Mouse (Mus musculus) MEL (cell line): ENCODE results near the gene Tubgcp6. TPM values are rescaled to one million over a fixed set of nuclear protein-coding genes. Genes with fewer than 3 reads are reported as not detected.

Experiments used
- DNase-seq: peaks from one replicate; pipeline ENCODE4 v3.0.0; 2011; ENCODE audit warnings: low read depth, low spot score
- H3K27ac ChIP-seq: 2 replicates; pipeline ENCODE4 v1.5.1; 2012; ENCODE audit warnings: low read depth, mild to moderate bottlenecking, control low read depth, low read length, moderate library complexity; ENCODE audit not compliant: control insufficient read depth
- H3K27me3 ChIP-seq, 2 experiments: fragments of 150-350 bp in 1 of 2; sonication (generic) in 1 of 2; 2 replicates each; pipeline ENCODE4 v1.6.1; 2012; ENCODE audit warnings: low read length in 2 of 2, mild to moderate bottlenecking in 2 of 2, improper control_type of control experiment in 1 of 2, moderate library complexity in 1 of 2; ENCODE audit not compliant: insufficient read depth in 2 of 2, control insufficient read depth in 1 of 2
- H3K36me3 ChIP-seq, 2 experiments: 2 replicates each; pipeline ENCODE4 v1.6.1; 2012 to 2014; ENCODE audit warnings: low read length in 2 of 2, improper control_type of control experiment in 1 of 2, inconsistent platforms in 1 of 2, mild to moderate bottlenecking in 1 of 2; ENCODE audit not compliant: insufficient read depth in 2 of 2, control insufficient read depth in 1 of 2
- H3K4me1 ChIP-seq, 2 experiments: fragments of 150-350 bp in 1 of 2; sonication (generic) in 1 of 2; 2 replicates each; pipeline ENCODE4 v1.6.1; 2012; ENCODE audit warnings: low read length in 2 of 2, improper control_type of control experiment in 1 of 2, mild to moderate bottlenecking in 1 of 2; ENCODE audit not compliant: insufficient read depth in 2 of 2, control insufficient read depth in 1 of 2
- H3K4me3 ChIP-seq, 2 experiments: fragments of 150-350 bp in 1 of 2; sonication (generic) in 1 of 2; 2 replicates each; pipeline ENCODE4 v1.5.1; 2012; ENCODE audit warnings: low read depth in 2 of 2, low read length in 2 of 2, mild to moderate bottlenecking in 2 of 2, moderate library complexity in 2 of 2, control low read depth in 1 of 2, improper control_type of control experiment in 1 of 2; ENCODE audit not compliant: control insufficient read depth in 1 of 2, insufficient read depth in 1 of 2
- H3K79me2 ChIP-seq: 2 replicates; pipeline ENCODE4 v1.6.1; 2012; ENCODE audit warnings: mild to moderate bottlenecking, low read length, moderate library complexity; ENCODE audit not compliant: control insufficient read depth, poor library complexity, insufficient read depth
- H3K9ac ChIP-seq: 2 replicates; pipeline ENCODE4 v1.6.1; 2012; ENCODE audit warnings: low read depth, mild to moderate bottlenecking, control low read depth, low read length, moderate library complexity; ENCODE audit not compliant: control insufficient read depth, poor library complexity, severe bottlenecking
- H3K9me3 ChIP-seq: fragments of 150-350 bp; sonication (generic); replicated peaks from 2 replicates; pipeline ENCODE4 v1.6.1; 2012; ENCODE audit warnings: mild to moderate bottlenecking, low read length, improper control_type of control experiment, moderate library complexity; ENCODE audit not compliant: insufficient read depth
- BHLHE40 ChIP-seq: IDR thresholded peaks from 2 replicates; pipeline ENCODE4 v1.6.1; 2012; ENCODE audit warnings: low read depth, mild to moderate bottlenecking, inconsistent platforms, low read length, improper control_type of control experiment, borderline replicate concordance
- CHD1 ChIP-seq: IDR thresholded peaks from 2 replicates; pipeline ENCODE4 v1.6.1; 2012; ENCODE audit warnings: low read depth, mild to moderate bottlenecking, inconsistent platforms, low read length, improper control_type of control experiment
- CHD2 ChIP-seq: IDR thresholded peaks from 2 replicates; pipeline ENCODE4 v1.6.1; 2011; ENCODE audit warnings: low read length, improper control_type of control experiment
- CTCF ChIP-seq, 3 experiments: IDR thresholded peaks in 2 of 3; conservative IDR thresholded peaks in 1 of 3; 2 replicates each; pipeline ENCODE4 v1.5.1; 2011 to 2012; ENCODE audit warnings: low read length in 3 of 3, low read depth in 2 of 3, mild to moderate bottlenecking in 2 of 3, improper control_type of control experiment in 1 of 3, inconsistent platforms in 1 of 3, mixed read lengths in 1 of 3, moderate library complexity in 1 of 3; ENCODE audit not compliant: control insufficient read depth in 1 of 3, insufficient read depth in 1 of 3, poor library complexity in 1 of 3, severe bottlenecking in 1 of 3
- E2F4 ChIP-seq: IDR thresholded peaks from 2 replicates; pipeline ENCODE4 v1.6.1; 2011; ENCODE audit warnings: low read depth, low read length, improper control_type of control experiment, borderline replicate concordance
- ELF1 ChIP-seq: IDR thresholded peaks from 2 replicates; pipeline ENCODE4 v1.6.1; 2014; ENCODE audit warnings: low read depth, mild to moderate bottlenecking, inconsistent platforms, low read length, improper control_type of control experiment, moderate library complexity
- EP300 ChIP-seq, 2 experiments: IDR thresholded peaks; 2 replicates each; pipeline ENCODE4 v1.6.1; 2011; ENCODE audit warnings: improper control_type of control experiment in 2 of 2, low read length in 2 of 2, low read depth in 1 of 2, mild to moderate bottlenecking in 1 of 2
- ETS1 ChIP-seq: IDR thresholded peaks from 2 replicates; pipeline ENCODE4 v1.6.1; 2012; ENCODE audit warnings: low read depth, mild to moderate bottlenecking, inconsistent platforms, low read length, improper control_type of control experiment, moderate library complexity
- GABPA ChIP-seq: IDR thresholded peaks from 2 replicates; pipeline ENCODE4 v1.6.1; 2012; ENCODE audit warnings: low read depth, mild to moderate bottlenecking, inconsistent platforms, low read length, improper control_type of control experiment, moderate library complexity
- JUND ChIP-seq: IDR thresholded peaks from 2 replicates; pipeline ENCODE4 v1.6.1; 2011; ENCODE audit warnings: low read depth, mild to moderate bottlenecking, improper control_type of control experiment, low read length
- KAT2A ChIP-seq: conservative IDR thresholded peaks from 2 replicates; pipeline ENCODE4 v1.6.1; 2012; ENCODE audit warnings: low read depth, low read length, improper control_type of control experiment, inconsistent platforms
- MAX ChIP-seq: IDR thresholded peaks from 2 replicates; pipeline ENCODE4 v1.6.1; 2011; ENCODE audit warnings: low read length, improper control_type of control experiment
- MAZ ChIP-seq: IDR thresholded peaks from 2 replicates; pipeline ENCODE4 v1.6.1; 2012; ENCODE audit warnings: low read depth, mild to moderate bottlenecking, inconsistent platforms, low read length, improper control_type of control experiment
- MEF2A ChIP-seq: IDR thresholded peaks from 2 replicates; pipeline ENCODE4 v1.6.1; 2014; ENCODE audit warnings: low read depth, mild to moderate bottlenecking, inconsistent platforms, low read length, improper control_type of control experiment; ENCODE audit not compliant: poor library complexity, insufficient replicate concordance, severe bottlenecking; ENCODE audit errors: extremely low read depth
- MXI1 ChIP-seq: IDR thresholded peaks from 2 replicates; pipeline ENCODE4 v1.6.1; 2011; ENCODE audit warnings: mild to moderate bottlenecking, low read depth, low read length, improper control_type of control experiment
- MYB ChIP-seq: IDR thresholded peaks from 2 replicates; pipeline ENCODE4 v1.6.1; 2011; ENCODE audit warnings: mild to moderate bottlenecking, low read depth, low read length, improper control_type of control experiment
- MYC ChIP-seq: IDR thresholded peaks from 2 replicates; pipeline ENCODE4 v1.6.1; 2011; ENCODE audit warnings: low read depth, mild to moderate bottlenecking, low read length, improper control_type of control experiment, moderate library complexity
- NELFE ChIP-seq: IDR thresholded peaks from 2 replicates; pipeline ENCODE4 v1.6.1; 2011; ENCODE audit warnings: low read depth, low read length, improper control_type of control experiment
- NRF1 ChIP-seq: IDR thresholded peaks from 2 replicates; pipeline ENCODE4 v1.6.1; 2014; ENCODE audit warnings: low read depth, mild to moderate bottlenecking, inconsistent platforms, low read length, improper control_type of control experiment, moderate library complexity; ENCODE audit not compliant: poor library complexity, insufficient read depth, severe bottlenecking
- POLR2A ChIP-seq, 2 experiments: IDR thresholded peaks; 2 replicates each; pipeline ENCODE4 v1.6.1; 2011 to 2012; ENCODE audit warnings: low read length in 2 of 2, mild to moderate bottlenecking in 2 of 2, control low read depth in 1 of 2, improper control_type of control experiment in 1 of 2, low read depth in 1 of 2, moderate library complexity in 1 of 2; ENCODE audit not compliant: control insufficient read depth in 1 of 2, insufficient read depth in 1 of 2, poor library complexity in 1 of 2
- POLR2AphosphoS2 ChIP-seq: IDR thresholded peaks from 2 replicates; pipeline ENCODE4 v1.6.1; 2011; ENCODE audit warnings: low read length, improper control_type of control experiment
- POLR2AphosphoS5 ChIP-seq: IDR thresholded peaks from 2 replicates; pipeline ENCODE4 v1.6.1; 2012; ENCODE audit warnings: low read depth, borderline replicate concordance, mild to moderate bottlenecking, inconsistent platforms, low read length, moderate library complexity, mixed read lengths
- RAD21 ChIP-seq: IDR thresholded peaks from 2 replicates; pipeline ENCODE4 v1.6.1; 2011; ENCODE audit warnings: mild to moderate bottlenecking, low read depth, low read length, improper control_type of control experiment
- RCOR1 ChIP-seq: IDR thresholded peaks from 2 replicates; pipeline ENCODE4 v1.6.1; 2012; ENCODE audit warnings: low read depth, mild to moderate bottlenecking, inconsistent platforms, low read length, improper control_type of control experiment
- SIN3A ChIP-seq: IDR thresholded peaks from 2 replicates; pipeline ENCODE4 v1.6.1; 2012; ENCODE audit warnings: low read length, improper control_type of control experiment, inconsistent platforms
- SMC3 ChIP-seq: IDR thresholded peaks from 2 replicates; pipeline ENCODE4 v1.6.1; 2011; ENCODE audit warnings: low read depth, low read length, improper control_type of control experiment
- TAL1 ChIP-seq: IDR thresholded peaks from 2 replicates; pipeline ENCODE4 v1.6.1; 2012; ENCODE audit warnings: mild to moderate bottlenecking, inconsistent platforms, low read length, moderate library complexity, mixed read lengths
- TBP ChIP-seq: IDR thresholded peaks from 2 replicates; pipeline ENCODE4 v1.8.0; 2011; ENCODE audit warnings: low read depth, low read length, improper control_type of control experiment
- TCF12 ChIP-seq: IDR thresholded peaks from 2 replicates; pipeline ENCODE4 v1.6.1; 2014; ENCODE audit warnings: low read depth, mild to moderate bottlenecking, inconsistent platforms, low read length, improper control_type of control experiment, moderate library complexity
- UBTF ChIP-seq: IDR thresholded peaks from 2 replicates; pipeline ENCODE4 v1.6.1; 2012; ENCODE audit warnings: low read depth, mild to moderate bottlenecking, inconsistent platforms, low read length, improper control_type of control experiment, moderate library complexity, borderline replicate concordance; ENCODE audit not compliant: insufficient read depth
- USF2 ChIP-seq, 2 experiments: IDR thresholded peaks; 2 replicates each; pipeline ENCODE4 v1.6.1; 2011 to 2012; ENCODE audit warnings: improper control_type of control experiment in 2 of 2, low read length in 2 of 2, borderline replicate concordance in 1 of 2, inconsistent platforms in 1 of 2, low read depth in 1 of 2, mild to moderate bottlenecking in 1 of 2; ENCODE audit not compliant: insufficient read depth in 1 of 2
- ZC3H11A ChIP-seq: IDR thresholded peaks from 2 replicates; pipeline ENCODE4 v1.6.1; 2012; ENCODE audit warnings: low read depth, mild to moderate bottlenecking, inconsistent platforms, low read length, improper control_type of control experiment
- ZKSCAN1 ChIP-seq: IDR thresholded peaks from 2 replicates; pipeline ENCODE4 v1.6.1; 2012; ENCODE audit warnings: low read depth, mild to moderate bottlenecking, inconsistent platforms, low read length, improper control_type of control experiment, moderate library complexity
- ZMIZ1 ChIP-seq: IDR thresholded peaks from 2 replicates; pipeline ENCODE4 v1.6.1; 2012; ENCODE audit warnings: low read depth, mild to moderate bottlenecking, inconsistent platforms, low read length, improper control_type of control experiment, moderate library complexity
- ZNF384 ChIP-seq: IDR thresholded peaks from 2 replicates; pipeline ENCODE4 v1.6.1; 2012; ENCODE audit warnings: low read depth, mild to moderate bottlenecking, inconsistent platforms, low read length, improper control_type of control experiment
- polyA plus RNA-seq, 2 experiments: library from polyadenylated mRNA; stranded (reverse) in 1 of 2; unstranded in 1 of 2; fragments of >175 nt in 1 of 2; fragments of >200 nt in 1 of 2; gene quantifications; 2 replicates each; pipeline versions ENCODE4 v1.2.1 to v1.2.4; 2012; ENCODE audit warnings: low replicate concordance in 2 of 2, low read depth in 1 of 2; ENCODE audit not compliant: insufficient read length in 2 of 2, insufficient read depth in 1 of 2, missing spikeins in 1 of 2
- total RNA-seq: library from RNA; depleted of rRNA; stranded (reverse); fragments of 300-350 nt; gene quantifications from 2 replicates; pipeline ENCODE4 v1.2.3, GENCODE M21; 2012; rRNA removed

Gene Tubgcp6
- total RNA-seq (14.4 and 17.5 TPM in 2 replicates), polyA plus RNA-seq (10 to 100 TPM in 1 of 2 experiments, not detected in 1; 25.3 TPM)

GRCm38 (mm10) chr15:89122649-89123366 lies at the start of gene Tubgcp6:
Gene Tubgcp6 (minus strand): TSS chr15:89123112.
- Histone ChIP-seq H3K79me2 (peaks cover 35% of the 10 kb centered on the region), H3K9ac (peak within 1 kb of the TSS; percentile 88), H3K27ac (peak within 1 kb of the TSS; percentile 6), H3K27me3 (no peaks in the 10 kb centered on the region), H3K9me3 (no peaks in the 10 kb centered on the region), H3K4me3 (peak within 1 kb of the TSS; percentile 61 to 87), H3K4me1 (peaks cover 0 to 18% of the 10 kb centered on the region in 2 experiments; a peak in 3 of 4 replicates), H3K36me3 (peaks cover 0 to 14% of the 10 kb centered on the region in 2 experiments; a peak in 3 of 4 replicates)
- DNase-seq, result peak; percentile 93
- TF ChIP-seq CHD1, result no peak
- TF ChIP-seq RAD21, result no peak
- TF ChIP-seq POLR2AphosphoS2, result peak; percentile 98
- no peak for TF ChIP-seq ZC3H11A
- peak; percentile 57; the same call in 1 of the 2 replicates for TF ChIP-seq ELF1
- 0 out of 2 replicates have a peak, but pooled peaks have one; percentile 39 for TF ChIP-seq TCF12
- no peak for TF ChIP-seq ZNF384
- TF ChIP-seq ETS1, result no peak; the same call in 1 of the 2 replicates
- TF ChIP-seq GABPA, result no peak
- no peak for TF ChIP-seq MYB
- TF ChIP-seq SIN3A, result peak; percentile 97
- TF ChIP-seq EP300 (IDR thresholded peaks at IDR 0.05; ENCODE audit: low read depth in 1 of 2, low read length in 2 of 2), result no peak
- peak; percentile 29; the same call in 1 of the 2 replicates for TF ChIP-seq MAZ
- TF ChIP-seq NELFE, result peak; percentile 75
- TF ChIP-seq MYC, result no peak
- no peak for TF ChIP-seq UBTF
- TF ChIP-seq JUND, result no peak
- no peak for TF ChIP-seq TAL1
- no peak for TF ChIP-seq CHD2
- TF ChIP-seq CTCF (IDR thresholded peaks at IDR 0.05 in 2 of 3, conservative IDR thresholded peaks at IDR 0.05 in 1 of 3; ENCODE audit: control insufficient read depth in 1 of 3, insufficient read depth in 1 of 3, low read depth in 2 of 3, low read length in 3 of 3, poor library complexity in 1 of 3, severe bottlenecking in 1 of 3), result no peak
- TF ChIP-seq USF2 (IDR thresholded peaks at IDR 0.05; ENCODE audit: borderline replicate concordance in 1 of 2, insufficient read depth in 1 of 2, low read depth in 1 of 2, low read length in 2 of 2), result no peak
- TF ChIP-seq MAX, result 0 out of 2 replicates have a peak, but pooled peaks have one; percentile 47
- no peak for TF ChIP-seq NRF1
- no peak; the same call in 1 of the 2 replicates for TF ChIP-seq KAT2A
- peak; percentile 73; the same call in 1 of the 2 replicates for TF ChIP-seq ZMIZ1
- no peak for TF ChIP-seq MEF2A
- no peak for TF ChIP-seq POLR2AphosphoS5
- peak; percentile 82 for TF ChIP-seq TBP
- peak; percentile 91 to 93 for TF ChIP-seq POLR2A (IDR thresholded peaks at IDR 0.05; ENCODE audit: control insufficient read depth in 1 of 2, insufficient read depth in 1 of 2, low read depth in 1 of 2, low read length in 2 of 2, poor library complexity in 1 of 2)
- TF ChIP-seq MXI1, result peak; percentile 78
- TF ChIP-seq BHLHE40, result no peak
- no peak for TF ChIP-seq ZKSCAN1
- no peak for TF ChIP-seq RCOR1
- peak; percentile 92; the same call in 1 of the 2 replicates for TF ChIP-seq E2F4
- TF ChIP-seq SMC3, result no peak
